Mouse (Mus musculus) embryo, embryonic 10.5 days (tissue): Measurements from ENCODE around the gene Sycp2l.
"Not testable (repeated sequence)": the region's sequence is repeated elsewhere in the genome, so short reads cannot be mapped to it uniquely, and the experiment has no call there.

ENCODE experiments used
- DNase-seq: peaks from one replicate; pipeline ENCODE4 v3.0.0-alpha.2; 2015; ENCODE audit warnings: low spot score

Sycp2l gene

DNA sequence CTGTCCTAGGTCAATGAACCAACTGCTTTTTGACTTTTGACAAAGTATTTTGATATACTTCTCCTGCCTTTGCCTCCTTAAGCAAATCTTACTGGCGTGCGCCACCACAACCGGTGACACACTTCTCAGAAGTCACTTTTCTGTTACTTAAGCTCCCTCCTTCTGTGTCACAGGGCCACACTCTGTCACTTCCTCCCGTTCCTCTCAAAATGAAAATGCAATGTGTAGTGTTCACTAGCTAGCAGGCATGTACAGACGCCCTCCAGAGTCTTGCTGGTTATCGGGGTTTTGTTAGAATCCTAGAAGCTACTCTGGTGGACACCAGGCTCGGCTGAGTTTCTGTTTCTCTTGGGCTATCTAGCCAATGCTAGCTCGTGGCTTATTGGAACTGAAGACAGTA is 14.2 kb downstream of the Sycp2l start:
- no peak for DNase-seq

GRCm38 (mm10) chr13:41129061-41129460 is 15.0 kb downstream of the Sycp2l start:
- DNase-seq, result no peak

GRCm38 (mm10) chr13:41134901-41135300 is 20.8 kb downstream of the Sycp2l start:
- DNase-seq, result peak; percentile 93

DNA sequence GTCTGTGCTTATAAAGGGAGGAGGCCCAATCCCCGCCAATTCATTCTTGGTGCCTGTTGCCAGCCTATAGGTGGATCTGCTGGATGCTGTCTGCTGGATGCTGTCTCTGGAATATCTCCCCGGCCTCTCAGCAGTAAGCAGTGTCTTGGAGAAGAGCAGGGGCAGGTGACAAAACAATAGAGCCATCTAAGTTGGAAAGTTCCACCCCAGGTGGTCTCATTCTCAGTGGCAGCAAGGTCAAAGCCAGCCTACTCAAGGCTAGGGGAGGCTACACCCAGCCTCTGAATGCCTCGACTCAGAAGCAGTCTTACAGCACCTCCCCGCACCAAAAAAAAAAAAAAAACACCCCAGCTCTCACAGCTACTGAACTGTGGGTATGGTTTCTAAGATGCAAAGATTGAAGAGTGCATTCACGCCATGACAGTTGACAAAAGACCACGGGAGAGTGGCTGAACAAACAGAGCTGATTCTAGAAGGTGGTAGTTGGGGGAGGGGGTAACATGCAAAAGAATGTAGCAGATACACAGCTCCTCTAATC is 31.4 kb downstream of the Sycp2l start:
- no peak for DNase-seq

DNA sequence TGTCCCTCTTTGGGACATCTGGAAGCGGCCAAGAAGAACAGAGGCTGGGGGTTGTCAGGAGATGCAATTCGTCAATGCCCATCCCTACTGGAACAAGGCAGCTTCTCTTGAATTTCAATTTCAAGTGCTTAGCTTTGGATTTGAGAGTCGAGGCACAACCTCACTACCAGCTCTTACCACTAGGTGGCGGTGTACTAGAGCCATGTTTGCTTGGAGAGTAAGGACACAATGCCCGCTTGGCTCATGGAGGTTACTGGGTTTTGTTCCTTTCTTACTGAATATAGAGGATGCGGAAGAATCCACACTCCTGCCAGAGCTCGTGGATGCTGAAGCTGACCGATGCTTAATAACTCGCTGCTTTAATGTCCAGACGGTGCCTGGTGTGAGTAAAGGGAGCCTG is 32.2 kb downstream of the Sycp2l start:
- peak; percentile 80 for DNase-seq

- DNase-seq, result no peak
Observed at GRCm38 (mm10) chr13:41153146-41153545, 39.0 kb downstream of the Sycp2l start.

DNA sequence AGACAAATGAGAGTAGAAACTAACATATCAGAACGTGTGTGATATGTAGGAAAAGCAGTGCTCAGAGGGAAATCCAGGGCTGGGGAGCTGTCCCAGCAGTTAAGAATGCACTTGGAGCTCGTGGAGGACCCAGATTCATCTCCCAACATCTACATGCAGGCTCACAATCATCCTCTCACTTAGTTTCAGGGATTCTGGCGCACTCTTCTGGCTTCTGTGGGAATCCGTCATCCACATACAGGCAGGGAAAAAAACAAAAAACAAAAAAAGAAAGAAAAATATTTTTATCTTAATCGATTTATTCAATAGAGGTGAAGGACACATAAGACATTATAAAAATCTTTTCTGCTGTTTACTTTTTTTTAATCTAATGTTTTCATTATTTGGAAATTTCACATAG is 44.3 kb downstream of the Sycp2l start:
- DNase-seq, result peak; percentile 19

DNA sequence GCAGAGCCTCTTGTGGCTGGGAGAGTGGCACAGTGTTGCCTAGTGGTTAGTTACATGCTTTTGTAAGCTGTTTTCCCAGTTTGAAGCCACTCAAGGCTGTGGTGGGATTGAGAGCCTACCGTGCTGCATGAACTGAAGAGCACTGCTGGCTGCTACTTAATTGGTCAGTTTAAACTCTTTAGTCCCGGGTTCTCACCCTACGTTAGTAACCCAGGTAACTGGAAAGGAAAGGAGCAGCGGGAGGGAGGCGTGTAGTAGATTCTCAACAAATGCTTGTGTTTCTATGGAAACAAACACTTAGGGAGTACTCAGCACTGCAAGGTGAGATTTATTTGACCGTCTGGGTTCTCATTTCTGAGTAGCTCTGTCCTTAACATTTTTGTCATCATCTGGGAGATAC is 73.8 kb downstream of the Sycp2l start:
- no peak for DNase-seq

DNA sequence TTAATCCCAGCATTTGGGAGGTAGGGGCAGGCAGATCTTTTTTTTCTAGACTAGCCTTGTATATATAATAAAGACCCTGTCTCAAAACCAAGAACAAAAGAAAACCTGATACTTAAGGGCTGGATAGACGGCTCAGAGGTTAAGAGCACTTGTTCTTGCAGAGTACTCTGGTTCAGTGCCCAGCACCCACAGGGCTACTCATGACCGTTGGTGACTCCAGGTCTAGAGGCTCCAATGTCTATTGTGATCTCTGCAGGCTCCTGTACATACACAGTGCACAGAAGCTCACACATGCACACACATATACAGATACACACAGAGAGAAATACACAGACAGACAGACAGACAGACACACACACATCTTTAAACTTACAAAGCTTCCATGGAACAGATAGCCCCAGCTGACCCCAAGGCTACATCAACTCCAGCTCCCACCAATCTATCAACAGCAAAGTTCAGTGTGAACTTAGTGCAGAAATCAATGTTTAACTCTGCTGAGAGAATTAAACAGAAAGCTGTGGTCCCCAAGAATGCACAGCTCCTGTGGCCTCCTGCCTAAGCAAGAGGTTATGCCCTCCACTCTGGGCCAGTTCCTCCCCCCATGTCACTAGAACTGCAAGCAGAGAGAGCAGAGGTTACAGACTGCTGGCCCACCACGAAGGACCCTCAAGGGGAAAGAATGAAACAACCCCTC is 81.7 kb downstream of the Sycp2l start:
- DNase-seq, result no peak

GRCm38 (mm10) chr13:41200861-41201260 is 86.8 kb downstream of the Sycp2l start:
- DNase-seq, result no peak

DNA sequence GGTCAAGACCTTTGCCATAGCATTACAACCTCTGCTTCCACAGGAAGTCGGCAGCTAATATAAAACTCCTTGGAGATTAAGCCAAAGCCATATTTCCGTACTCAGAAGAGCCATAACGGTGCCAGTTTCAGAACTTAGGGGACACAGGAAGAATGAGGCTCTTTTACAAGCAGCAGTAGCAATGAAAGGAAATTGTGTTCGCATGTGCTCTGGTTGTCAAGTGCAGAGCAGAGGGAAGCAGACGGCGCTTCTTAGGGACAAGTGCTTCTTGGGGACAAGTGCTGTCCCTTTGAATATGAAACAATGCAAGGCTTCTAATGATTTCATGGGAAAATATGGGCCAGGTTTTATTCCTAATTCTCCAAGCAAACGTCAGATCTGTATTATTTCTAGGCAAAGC is 89.2 kb downstream of the Sycp2l start:
- DNase-seq, result peak; percentile 19

DNA sequence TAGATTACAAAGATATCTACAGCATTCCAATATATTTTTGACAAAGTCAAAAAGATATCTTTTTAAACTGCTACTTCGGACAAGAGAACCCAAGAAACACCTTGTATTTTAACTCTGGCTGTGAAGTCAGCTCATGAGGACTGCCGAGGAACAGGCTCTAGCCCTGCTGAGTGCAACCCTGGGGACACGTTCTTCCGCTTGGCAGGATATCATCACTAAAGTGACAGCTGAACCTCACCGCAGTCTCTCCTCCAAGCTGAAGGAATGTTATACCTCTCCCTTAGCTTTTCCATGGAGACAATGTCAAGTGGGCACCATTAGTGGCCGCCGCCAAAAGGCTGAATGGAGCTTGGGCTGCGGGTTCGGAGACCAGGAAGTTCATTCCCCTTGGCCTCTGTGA is 89.6 kb downstream of the Sycp2l start:
- no peak for DNase-seq

GRCm38 (mm10) chr13:41205568-41205967 is 91.5 kb downstream of the Sycp2l start:
- DNase-seq, result not testable (repeated sequence)

- DNase-seq, result no peak
Observed at GRCm38 (mm10) chr13:41206241-41206640, 92.1 kb downstream of the Sycp2l start.

- no peak for DNase-seq
Observed at GRCm38 (mm10) chr13:41211276-41211675, 97.2 kb downstream of the Sycp2l start.

- no peak for DNase-seq
Observed at GRCm38 (mm10) chr13:41212558-41213322, 98.6 kb downstream of the Sycp2l start.

DNA sequence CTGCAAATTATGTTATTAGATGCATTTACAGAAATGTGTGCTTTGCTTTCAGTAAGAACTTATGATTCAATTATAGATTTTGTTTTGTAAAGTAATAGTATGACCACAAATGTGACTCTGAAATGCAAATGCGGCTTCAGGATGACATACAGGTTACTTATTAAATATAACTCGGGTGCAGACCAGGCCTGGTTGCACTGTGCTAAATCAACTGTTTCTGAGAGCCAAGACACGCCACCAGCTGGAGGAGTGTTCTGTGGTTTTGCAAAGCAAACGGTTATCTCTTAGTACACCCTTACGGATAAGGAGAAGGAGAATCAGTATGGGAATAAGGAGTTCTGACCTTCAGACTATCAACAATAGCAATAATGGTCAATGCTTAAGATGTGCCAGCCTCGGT is 101.6 kb downstream of the Sycp2l start:
- no peak for DNase-seq

DNA sequence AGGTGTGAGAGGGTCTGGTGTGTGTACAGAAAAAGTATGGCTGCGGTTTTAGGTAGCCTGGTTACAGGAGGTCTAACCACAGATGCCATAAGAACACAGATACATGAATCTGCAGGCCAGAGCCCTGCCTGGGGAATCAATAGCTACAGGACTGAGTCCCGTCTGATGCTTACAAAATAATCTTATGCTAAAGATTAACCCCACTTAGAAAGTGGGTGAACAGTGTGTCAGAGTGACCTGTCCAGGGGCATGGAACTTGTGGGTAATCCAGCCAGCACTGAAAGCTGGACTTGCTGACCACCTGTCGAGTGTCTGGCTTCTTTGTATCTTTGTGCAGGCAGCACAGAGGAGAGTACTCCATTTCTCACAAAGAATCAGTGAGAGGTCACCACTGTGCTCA is 102.1 kb downstream of the Sycp2l start:
- no peak for DNase-seq

GRCm38 (mm10) chr13:41219056-41219455 is 104.9 kb downstream of the Sycp2l start:
- DNase-seq, result no peak

GRCm38 (mm10) chr13:41219687-41220303 is 105.7 kb downstream of the Sycp2l start:
- peak; percentile 71 for DNase-seq

DNA sequence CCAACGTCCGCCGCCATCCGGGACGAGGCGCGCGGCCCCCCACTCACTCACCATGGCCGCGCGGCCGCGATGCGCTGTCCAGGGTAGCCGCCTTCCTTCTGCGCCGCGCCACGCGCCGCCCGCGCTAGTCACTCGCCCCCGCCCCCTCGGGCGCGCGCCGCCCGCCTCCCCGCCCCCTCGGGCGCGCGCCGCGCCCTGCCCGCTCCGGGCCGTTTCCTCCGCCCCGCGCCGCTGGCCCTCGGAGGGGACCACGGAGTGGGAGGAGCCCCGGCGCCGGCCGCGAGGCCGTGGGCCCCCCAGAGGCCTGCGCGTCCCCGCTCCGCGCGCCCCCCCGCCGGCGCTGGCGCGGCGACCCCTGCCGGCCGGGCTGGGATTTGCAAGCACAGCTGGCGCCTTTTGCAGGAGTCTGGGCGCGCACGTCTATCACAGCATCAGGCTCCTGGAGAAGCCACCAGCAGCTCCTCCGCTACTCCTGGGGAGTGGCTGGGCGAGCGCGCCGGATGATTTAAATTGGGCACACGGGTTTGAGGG is 106.3 kb downstream of the Sycp2l start, which contains the start of gene Elovl2:
Gene Elovl2, minus strand, starts transcription at position 102 of the 531 bp plus-strand sequence.
- peak; percentile 85 for DNase-seq
